Mouse (Mus musculus) cerebral cortex, adult 2 months (tissue): ENCODE data around the gene Zic3.

Experiments used
- WGBS: fragments of 180-500 bp; shearing (Covaris S2); methylation state at CpG from one replicate; pipeline ENCODE4 v1.1.7; 2018; 5-methylcytosine and 5-hydroxymethylcytosine counted together

Zic3 gene

GRCm38 (mm10) chrX:58022400-58022799 is at the start of gene Zic3:
TSS of gene Zic3 (plus strand) at chrX:58022700.
- 96% methylated on average over 2 of the region's 2 CpGs for WGBS

GRCm38 (mm10) chrX:57982351-57982750 is 40.1 kb upstream of the Zic3 start:
- WGBS, result 78% methylated on average over 4 of the region's 4 CpGs

- 73% methylated on average over 10 of the region's 10 CpGs for WGBS
Observed at GRCm38 (mm10) chrX:57987455-57988109, 34.9 kb upstream of the Zic3 start.

- 80% methylated on average over 5 of the region's 5 CpGs for WGBS
Observed at GRCm38 (mm10) chrX:58013391-58013790, 9.1 kb upstream of the Zic3 start.

GRCm38 (mm10) chrX:58014093-58014492 is 8.4 kb upstream of the Zic3 start:
- 55% methylated on average over 12 of the region's 12 CpGs for WGBS

- WGBS, result 37% methylated on average over 13 of the region's 13 CpGs
Observed at GRCm38 (mm10) chrX:58014761-58015160, 7.7 kb upstream of the Zic3 start.

GRCm38 (mm10) chrX:58015336-58015945 is 7.1 kb upstream of the Zic3 start:
- WGBS, result 15% methylated on average over 29 of the region's 29 CpGs

- 9% methylated on average over 24 of the region's 24 CpGs for WGBS
Observed at GRCm38 (mm10) chrX:58018720-58019119, 3.8 kb upstream of the Zic3 start.

- WGBS, result 4% methylated on average over 29 of the region's 33 CpGs
Observed at GRCm38 (mm10) chrX:58019257-58019953, 3.1 kb upstream of the Zic3 start.

- WGBS, result 38% methylated on average over 9 of the region's 9 CpGs
Observed at GRCm38 (mm10) chrX:58027631-58028030, 5.1 kb downstream of the Zic3 start.

GRCm38 (mm10) chrX:58028082-58028481 is 5.6 kb downstream of the Zic3 start:
- 20% methylated on average over 16 of the region's 16 CpGs for WGBS

GRCm38 (mm10) chrX:58028858-58029257 is 6.4 kb downstream of the Zic3 start:
- WGBS, result 29% methylated on average over 8 of the region's 8 CpGs

- 8% methylated on average over 44 of the region's 48 CpGs for WGBS
Observed at GRCm38 (mm10) chrX:58030100-58030834, 7.8 kb downstream of the Zic3 start.

GRCm38 (mm10) chrX:58030835-58031670 is 8.6 kb downstream of the Zic3 start:
- whole genome bisulfite sequencing, result 10% methylated on average over 56 of the region's 56 CpGs

- WGBS, result 5% methylated on average over 56 of the region's 56 CpGs
Observed at GRCm38 (mm10) chrX:58031671-58032605, 9.4 kb downstream of the Zic3 start.

GRCm38 (mm10) chrX:58032622-58033021 is 10.1 kb downstream of the Zic3 start:
- 9% methylated on average over 7 of the region's 7 CpGs for WGBS

GRCm38 (mm10) chrX:58033521-58033920 is 11.0 kb downstream of the Zic3 start:
- 8% methylated on average over 22 of the region's 22 CpGs for WGBS

- 7% methylated on average over 55 of the region's 70 CpGs for WGBS
Observed at GRCm38 (mm10) chrX:58038061-58039007, 15.8 kb downstream of the Zic3 start.

GRCm38 (mm10) chrX:58039703-58040102 is 17.2 kb downstream of the Zic3 start:
- 44% methylated on average over 4 of the region's 4 CpGs for WGBS
